Mouse (Mus musculus) liver, embryonic 14.5 days (tissue): ENCODE results near the gene Minpp1.

Source experiments
- CTCF ChIP-seq: IDR thresholded peaks from 2 replicates; pipeline ENCODE4 v1.5.1; 2016; ENCODE audit warnings: antibody characterized with exemption, low read depth, control low read depth
- EP300 ChIP-seq: IDR thresholded peaks from 2 replicates; pipeline ENCODE4 v1.6.1; 2016; ENCODE audit warnings: antibody characterized with exemption, low read depth

DNA sequence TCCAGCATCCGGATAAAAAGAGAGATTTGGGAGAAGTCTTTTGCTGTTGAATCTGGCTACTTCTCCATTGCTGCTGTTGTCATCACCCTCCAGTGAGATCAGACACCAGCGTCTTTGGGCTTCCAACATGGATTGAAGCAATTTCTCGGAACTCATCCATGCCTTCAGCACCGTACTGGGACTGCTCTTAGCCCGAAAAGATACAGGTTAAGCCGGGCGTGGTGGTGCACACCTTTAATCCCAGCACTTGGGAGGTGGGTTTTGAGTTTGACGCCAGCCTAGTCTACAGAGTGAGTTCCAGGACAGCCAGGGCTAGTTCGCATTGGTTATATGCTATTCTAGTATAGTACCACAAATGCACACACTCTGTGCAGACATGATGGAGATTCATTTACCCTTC lies 31.0 kb downstream of the Minpp1 start:
- TF ChIP-seq CTCF (no peak), EP300 (no peak)
